12 mouse cellular contexts compared by ENCODE assay signal in the genomic region with DNA sequence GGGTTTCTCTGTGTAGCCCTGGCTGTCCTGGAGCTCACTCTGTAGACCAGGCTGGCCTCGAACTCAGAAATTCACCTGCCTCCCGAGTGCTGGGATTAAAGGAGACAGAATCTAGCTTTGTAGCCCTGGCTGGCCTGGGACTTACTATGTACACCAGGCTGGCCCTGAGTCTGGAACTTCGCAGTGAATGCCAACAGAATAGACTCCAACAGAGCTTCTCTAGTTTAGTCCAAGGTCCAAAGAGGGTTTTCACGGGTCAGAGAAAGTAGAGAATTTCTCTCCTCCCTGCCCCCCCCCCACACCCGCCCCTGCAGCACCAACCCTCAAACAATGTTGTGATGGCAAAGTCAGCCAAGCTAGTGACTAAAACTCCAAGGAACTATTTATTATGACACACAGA.
"Had no signal": no experiment of that assay in that cellular context is flagged by ENCODE, and none has a peak within 500 bp of the region (broad histone marks: within the 10 kb centered on the region; RNA-seq: fewer than 3 reads in every experiment).

No protein-coding gene starts in this region.

- H3K27ac ChIP-seq: hindbrain, embryonic 15.5 days; limb, embryonic 12.5 days; limb, embryonic 15.5 days; liver, embryonic 13.5 days had no signal

- ATAC-seq: intestine, postnatal 0 days had no signal

- DNase-seq: left cerebral cortex, postnatal 4 days; liver, embryonic 13.5 days; lung, adult 2 months; lung, postnatal 14 days; lung, postnatal 4 days; midbrain, embryonic 14.5 days; thymus, postnatal 25 days had no signal

- H3K9ac ChIP-seq: hindbrain, embryonic 15.5 days; limb, embryonic 12.5 days; limb, embryonic 15.5 days; liver, embryonic 13.5 days had no signal

- H3K4me2 ChIP-seq: hindbrain, embryonic 15.5 days; limb, embryonic 12.5 days; limb, embryonic 15.5 days; liver, embryonic 13.5 days; midbrain, embryonic 11.5 days had no signal

- H3K36me3 ChIP-seq: hindbrain, embryonic 15.5 days; limb, embryonic 12.5 days; limb, embryonic 15.5 days; liver, embryonic 13.5 days had no signal

- H3K9me3 ChIP-seq: hindbrain, embryonic 15.5 days; limb, embryonic 12.5 days; limb, embryonic 15.5 days; liver, embryonic 13.5 days had no signal

- H3K27me3 ChIP-seq: hindbrain, embryonic 15.5 days; limb, embryonic 12.5 days; limb, embryonic 15.5 days; liver, embryonic 13.5 days had no signal

- H3K4me3 ChIP-seq: hindbrain, embryonic 15.5 days; limb, embryonic 12.5 days; limb, embryonic 15.5 days; liver, embryonic 13.5 days had no signal
